Mouse (Mus musculus): ENCODE results near the gene Abhd14b. TPM values are rescaled to one million over a fixed set of nuclear protein-coding genes. Genes with fewer than 3 reads are reported as not detected.

The Abhd14b gene
- polyA plus RNA-seq (2017; shearing (Covaris generic)) = 10 to 100 TPM; 19.4 to 21.2 TPM

DNA sequence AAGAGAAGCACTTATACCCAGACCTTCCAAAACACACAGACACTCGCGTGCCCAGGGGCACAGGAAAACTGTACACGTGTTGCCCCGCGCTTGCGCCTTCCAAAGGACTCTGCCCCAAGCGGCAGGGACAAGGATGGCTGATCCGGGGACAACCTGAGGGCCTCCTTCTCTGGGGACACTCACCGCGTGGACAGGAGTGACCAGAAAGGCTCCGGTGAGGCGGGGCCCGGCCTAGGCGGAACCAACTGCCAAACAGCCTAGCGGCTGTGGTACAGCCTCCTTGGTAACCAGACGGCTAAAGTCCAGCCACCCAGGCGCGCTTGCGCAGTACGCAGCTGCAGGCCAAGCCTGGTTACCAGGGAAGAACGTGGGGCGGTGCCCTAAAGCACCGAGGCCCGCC lies at the start of gene Abhd14b, which contains the start of gene Abhd14a:
Gene Abhd14b (plus strand): TSS at position 112 of the 400 bp plus-strand sequence.
Gene Abhd14a (minus strand): TSS at position 331 of the 400 bp plus-strand sequence.
- peak; percentile 70 for ATAC-seq

GRCm38 (mm10) chr9:106397733-106398132 lies 49.5 kb upstream of the Abhd14b start:
- no peak for ATAC-seq

DNA sequence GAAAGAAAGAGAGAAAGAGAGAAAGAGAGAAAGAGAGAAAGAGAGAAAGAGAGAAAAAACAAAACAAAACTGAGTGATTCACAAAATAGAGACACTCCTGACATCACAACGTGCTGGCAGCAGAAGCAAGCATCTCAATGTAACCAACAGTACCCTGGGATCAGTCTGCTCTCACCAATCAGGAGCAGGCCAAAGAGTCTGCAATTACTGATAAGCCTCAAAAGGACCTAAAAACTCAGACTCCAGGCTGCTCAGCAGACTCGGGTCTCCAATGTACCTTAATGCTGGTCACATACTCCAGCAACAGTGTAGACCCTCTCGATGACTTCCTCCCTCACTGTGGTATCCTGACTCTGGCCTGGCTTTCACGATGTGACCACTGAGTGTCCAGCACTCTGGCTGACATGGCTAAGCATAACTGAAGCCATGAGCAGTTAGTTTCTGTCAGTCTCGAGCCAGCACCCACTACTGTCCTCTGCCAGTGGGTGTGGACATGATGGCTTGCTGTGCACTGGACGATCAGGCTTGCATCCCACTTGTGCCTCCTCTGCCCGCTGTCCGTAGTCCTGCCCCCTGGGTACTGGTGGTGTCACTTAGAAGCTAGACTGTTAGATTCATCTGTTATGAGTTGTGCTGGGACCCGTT lies 48.5 kb upstream of the Abhd14b start:
- ATAC-seq = no peak

- ATAC-seq = no peak
Observed at GRCm38 (mm10) chr9:106399808-106400207, 47.5 kb upstream of the Abhd14b start.

DNA sequence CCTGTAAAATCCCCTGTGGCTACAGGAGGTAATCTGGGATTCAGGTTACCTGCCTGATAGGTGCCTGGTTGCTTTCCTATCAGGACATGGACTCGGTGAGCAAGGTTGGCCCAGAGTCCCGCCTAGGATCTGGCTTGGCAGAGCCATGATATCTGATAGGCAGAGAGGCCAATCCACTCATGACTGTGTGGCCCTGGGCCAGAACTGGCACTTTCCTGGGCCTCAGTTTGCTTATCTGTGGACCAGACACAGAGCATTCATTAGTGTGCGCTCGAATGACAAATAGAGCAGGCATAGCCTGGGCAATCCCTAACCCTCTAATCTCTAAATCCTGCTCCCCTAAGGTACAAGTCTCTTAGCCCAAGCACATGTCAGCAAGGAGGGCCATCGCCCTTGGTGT lies 45.1 kb upstream of the Abhd14b start:
- no peak for ATAC-seq

- no peak for ATAC-seq
Observed at GRCm38 (mm10) chr9:106402607-106403375, 44.5 kb upstream of the Abhd14b start.

GRCm38 (mm10) chr9:106405275-106405674 lies 42.0 kb upstream of the Abhd14b start:
- ATAC-seq = no peak

- no peak for ATAC-seq
Observed at GRCm38 (mm10) chr9:106406443-106407078, 40.7 kb upstream of the Abhd14b start.

GRCm38 (mm10) chr9:106409096-106409495 lies 38.2 kb upstream of the Abhd14b start:
- ATAC-seq = no peak

DNA sequence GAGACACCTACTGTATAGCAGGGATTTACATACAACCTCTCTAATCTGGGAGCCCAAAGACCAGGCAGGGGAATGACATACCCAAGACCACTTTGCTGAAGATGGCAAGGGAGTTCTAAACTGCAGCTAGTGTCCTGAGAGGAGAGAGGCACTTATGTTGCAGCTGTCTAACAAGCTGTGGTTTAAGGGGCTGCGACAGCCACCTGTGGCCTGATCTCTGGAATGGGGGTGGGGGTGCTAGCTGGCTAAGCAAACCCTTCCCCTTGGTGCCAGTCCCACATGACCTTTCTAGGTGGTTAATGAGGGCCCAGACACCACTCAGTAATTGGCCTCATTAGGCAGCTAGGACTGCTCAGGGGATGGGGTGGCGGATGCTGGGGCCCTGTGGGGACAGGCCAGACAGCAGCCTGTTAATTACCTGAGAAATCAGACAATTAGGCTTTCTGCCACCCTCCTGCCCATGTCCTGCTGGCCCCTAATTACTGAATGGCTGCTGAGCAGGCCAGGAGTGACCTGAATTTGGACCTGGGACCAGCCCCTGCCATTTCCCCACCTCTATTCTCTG lies 37.1 kb upstream of the Abhd14b start:
- no peak for ATAC-seq

- ATAC-seq = no peak
Observed at GRCm38 (mm10) chr9:106411091-106411594, 36.1 kb upstream of the Abhd14b start.

- no peak for ATAC-seq
Observed at GRCm38 (mm10) chr9:106411729-106412128, 35.5 kb upstream of the Abhd14b start.

DNA sequence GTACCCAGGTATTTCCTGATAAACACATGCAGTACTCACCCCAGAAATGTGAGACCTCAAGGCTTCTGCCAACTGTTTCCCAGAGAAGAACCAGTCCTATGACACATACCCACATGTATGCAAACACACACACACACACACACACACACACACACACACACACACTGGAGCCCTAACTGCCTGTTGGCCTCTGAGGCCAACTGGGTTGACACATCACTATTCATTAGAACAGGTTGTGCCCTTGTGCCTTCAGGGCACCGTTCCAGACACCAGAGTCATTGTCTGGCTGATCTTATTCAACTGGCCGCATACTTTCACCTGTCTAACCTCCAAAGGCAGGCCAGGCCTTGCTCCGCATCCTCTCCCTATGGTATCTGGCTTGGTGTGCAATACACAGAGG lies 35.0 kb upstream of the Abhd14b start:
- no peak for ATAC-seq

DNA sequence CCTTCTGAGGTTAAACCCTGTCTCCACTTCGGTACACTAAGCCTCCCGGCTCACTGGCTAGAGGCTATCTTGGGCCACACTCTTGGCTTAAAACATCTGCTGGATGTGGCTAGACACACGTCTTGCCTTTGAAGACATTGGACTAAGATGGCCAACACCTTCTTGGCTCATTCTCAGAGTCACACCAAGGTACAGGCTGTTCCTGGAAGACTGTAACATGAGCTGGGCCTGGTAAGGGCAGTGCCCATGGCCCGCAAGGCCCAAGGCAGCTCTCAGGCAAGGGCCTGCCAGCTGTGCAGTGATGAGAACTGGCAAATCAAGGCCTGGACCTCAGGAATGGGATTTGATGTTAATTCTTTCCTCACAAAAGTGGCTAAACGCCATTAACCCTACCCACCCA lies 33.7 kb upstream of the Abhd14b start:
- no peak for ATAC-seq

GRCm38 (mm10) chr9:106416826-106417225 lies 30.4 kb upstream of the Abhd14b start:
- ATAC-seq = no peak

DNA sequence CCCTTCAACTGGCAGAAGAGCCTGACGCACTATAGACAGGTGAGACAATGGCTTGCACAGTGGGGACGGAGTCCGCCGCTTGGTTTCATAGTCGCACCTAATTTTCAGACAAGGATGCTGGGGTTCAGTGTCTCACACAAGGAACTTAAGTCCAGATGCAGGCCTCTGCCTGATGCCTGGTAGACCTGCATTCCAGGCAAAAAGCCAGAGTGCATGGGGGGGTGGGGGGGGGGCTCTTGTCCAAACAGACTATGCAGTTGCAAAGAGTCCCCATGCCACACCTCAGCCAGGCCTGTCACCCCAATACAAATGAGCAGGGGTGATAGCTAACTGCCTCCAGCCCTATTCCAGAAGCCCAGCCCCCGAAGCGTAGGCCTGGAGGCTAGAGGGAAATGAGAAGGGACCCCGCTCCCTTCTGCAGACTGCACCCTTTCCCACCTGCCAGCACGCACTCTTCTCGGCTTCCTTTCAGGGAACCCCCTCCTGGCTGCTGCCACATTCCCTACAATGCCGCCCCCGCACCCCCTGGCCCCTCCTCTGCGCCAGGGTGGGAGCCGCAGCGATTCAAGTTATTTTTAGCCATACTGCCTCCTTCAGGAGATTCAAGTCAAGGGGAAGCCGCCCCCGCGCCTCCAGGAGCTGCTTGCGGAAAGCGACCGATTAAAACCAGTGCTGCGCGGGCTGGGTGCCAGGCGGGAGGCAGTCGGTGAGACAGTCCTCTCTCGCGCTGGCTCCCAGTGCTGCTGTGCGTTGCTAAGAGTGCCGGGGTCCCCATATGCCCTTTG lies 29.2 kb upstream of the Abhd14b start:
- ATAC-seq = peak; percentile 37

GRCm38 (mm10) chr9:106420608-106421007 lies 26.7 kb upstream of the Abhd14b start:
- no peak for ATAC-seq

- no peak for ATAC-seq
Observed at GRCm38 (mm10) chr9:106421033-106421864, 26.0 kb upstream of the Abhd14b start.

GRCm38 (mm10) chr9:106421865-106422160 lies 25.4 kb upstream of the Abhd14b start:
- peak; percentile 76 for ATAC-seq

DNA sequence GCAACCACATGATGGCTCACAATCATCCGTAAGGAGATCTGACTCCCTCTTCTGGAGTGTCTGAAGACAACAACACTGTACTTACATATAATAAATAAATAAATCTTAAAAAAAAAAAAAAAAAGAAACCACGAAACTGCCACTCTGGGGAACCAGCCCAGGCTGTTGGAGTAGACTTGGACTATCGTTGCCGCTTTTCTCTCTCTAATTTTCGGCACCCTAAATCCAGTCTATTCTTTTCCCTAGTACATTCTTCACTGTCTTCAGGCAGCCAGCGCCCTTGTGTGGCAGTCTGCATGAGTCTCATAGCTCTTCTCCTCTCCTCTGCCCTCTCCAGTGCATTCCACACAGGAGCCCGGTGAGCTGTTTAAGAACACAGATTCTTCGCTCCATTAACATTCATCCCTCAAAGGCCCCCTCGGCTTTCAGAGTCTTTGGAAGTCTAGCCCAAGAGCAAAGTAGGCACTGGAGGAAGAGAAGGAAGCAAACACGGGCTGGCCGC lies 18.5 kb upstream of the Abhd14b start:
- ATAC-seq = peak; percentile 19

Data from CD4-positive, CD25-positive, alpha-beta regulatory T cell, adult 4 months (primary cell).